Mouse (Mus musculus) small intestine, adult 2 months (tissue): ENCODE measurements around the gene Cntrob. TPM values are rescaled to one million over a fixed set of nuclear protein-coding genes. Genes with fewer than 3 reads are reported as not detected.

Source experiments
- H3K27ac ChIP-seq: fragments of 200-500 bp; 2 replicates; pipeline ENCODE4 v1.5.1; 2012; ENCODE audit warnings: low read depth, low read length, control low read depth, inconsistent platforms; ENCODE audit not compliant: insufficient read depth
- H3K27me3 ChIP-seq: fragments of 200-500 bp; 2 replicates; pipeline ENCODE4 v1.6.1; 2012; ENCODE audit warnings: mild to moderate bottlenecking, moderate library complexity, low read length, inconsistent platforms; ENCODE audit not compliant: control insufficient read depth, insufficient read depth
- H3K36me3 ChIP-seq: fragments of 200-500 bp; 2 replicates; pipeline ENCODE4 v1.6.1; 2012; ENCODE audit warnings: mild to moderate bottlenecking, low read length, control low read depth, inconsistent platforms; ENCODE audit not compliant: control insufficient read depth, insufficient read depth
- H3K4me1 ChIP-seq: fragments of 200-500 bp; 2 replicates; pipeline ENCODE4 v1.6.1; 2012; ENCODE audit warnings: low read length, inconsistent platforms, mixed read lengths; ENCODE audit not compliant: control insufficient read depth, insufficient read depth, insufficient read length
- H3K4me3 ChIP-seq: fragments of 200-500 bp; 2 replicates; pipeline ENCODE4 v1.5.1; 2012; ENCODE audit warnings: low read depth, mild to moderate bottlenecking, control low read depth, inconsistent platforms, low read length, moderate library complexity
- CTCF ChIP-seq: fragments of 200-500 bp; IDR thresholded peaks from 2 replicates; pipeline ENCODE4 v1.5.1; 2012; ENCODE audit warnings: low read depth, mild to moderate bottlenecking, control low read depth, inconsistent platforms, low read length, moderate library complexity, mixed read lengths; ENCODE audit not compliant: insufficient replicate concordance, insufficient read length; ENCODE audit errors: extremely low read depth
- POLR2A ChIP-seq: fragments of 200-500 bp; IDR thresholded peaks from 2 replicates; pipeline ENCODE4 v1.6.1; 2012; ENCODE audit warnings: low read depth, mild to moderate bottlenecking, control low read depth, inconsistent platforms, low read length, moderate library complexity
- WGBS: fragments of 180-500 bp; shearing (Covaris S2); methylation state at CpG from one replicate; pipeline ENCODE4 v1.1.7; 2018; 5-methylcytosine and 5-hydroxymethylcytosine counted together
- polyA plus RNA-seq: library from polyadenylated mRNA; depleted of rRNA; stranded (reverse); fragments of >200 nt; gene quantifications from 2 replicates; pipeline ENCODE4 v1.2.3, GENCODE M21; 2012; rRNA removed

The Cntrob gene
- polyA plus RNA-seq, 1 experiment, result 5.3 TPM

- WGBS, result 78% methylated on average over 5 of the region's 5 CpGs
- no peaks in the 10 kb centered on the region for H3K36me3 ChIP-seq
- TF ChIP-seq POLR2A (no peak), CTCF (no peak)
- H3K4me1 ChIP-seq, result no peaks in the 10 kb centered on the region
- H3K4me3 ChIP-seq, result no peak overlapping the region
- H3K27me3 ChIP-seq, result no peaks in the 10 kb centered on the region
- no peak overlapping the region for H3K27ac ChIP-seq
Observed at GRCm38 (mm10) chr11:69254808-69255207, 68.8 kb downstream of the Cntrob start.

- no peak for TF ChIP-seq CTCF
- no peak for TF ChIP-seq POLR2A
- Histone ChIP-seq H3K4me1 (no peaks in the 10 kb centered on the region), H3K27me3 (no peaks in the 10 kb centered on the region), H3K36me3 (no peaks in the 10 kb centered on the region), H3K27ac (no peak overlapping the region), H3K4me3 (no peak overlapping the region)
- 47% methylated on average over 9 of the region's 9 CpGs for WGBS
Observed at GRCm38 (mm10) chr11:69253131-69253530, 70.4 kb downstream of the Cntrob start.

- H3K4me1 ChIP-seq, result no peaks in the 10 kb centered on the region
- H3K27ac ChIP-seq, result no peak overlapping the region
- no peak overlapping the region for H3K4me3 ChIP-seq
- no peaks in the 10 kb centered on the region for H3K27me3 ChIP-seq
- WGBS, result 78% methylated on average over 7 of the region's 7 CpGs
- TF ChIP-seq CTCF (no peak), POLR2A (no peak)
- H3K36me3 ChIP-seq, result no peaks in the 10 kb centered on the region
Observed at GRCm38 (mm10) chr11:69251953-69252352, 71.6 kb downstream of the Cntrob start.

GRCm38 (mm10) chr11:69251135-69251842, 72.3 kb downstream of the Cntrob start:
- 54% methylated on average over 14 of the region's 14 CpGs for WGBS
- Histone ChIP-seq H3K4me3 (no peak overlapping the region), H3K4me1 (no peaks in the 10 kb centered on the region), H3K27me3 (no peaks in the 10 kb centered on the region), H3K36me3 (no peaks in the 10 kb centered on the region), H3K27ac (no peak overlapping the region)
- TF ChIP-seq CTCF (peak; percentile 62; the same call in 1 of the 2 replicates), POLR2A (no peak)

- Histone ChIP-seq H3K4me3 (no peak overlapping the region), H3K27ac (no peak overlapping the region), H3K36me3 (no peaks in the 10 kb centered on the region), H3K27me3 (no peaks in the 10 kb centered on the region), H3K4me1 (no peaks in the 10 kb centered on the region)
- TF ChIP-seq POLR2A (no peak), CTCF (no peak)
- 71% methylated on average over 5 of the region's 5 CpGs for whole genome bisulfite sequencing
Observed at GRCm38 (mm10) chr11:69250106-69250505, 73.5 kb downstream of the Cntrob start.

Other genes with a start within 250 kb of the Cntrob start
- 33.5 and 84.4 TPM in 2 replicates for gene Vamp2, start 235.3 kb downstream of the Cntrob start, polyA plus RNA-seq
- 5.4 and 13.9 TPM in 2 replicates for gene Per1, start 228.6 kb downstream of the Cntrob start, polyA plus RNA-seq
- gene Hes7, start 203.4 kb downstream of the Cntrob start, polyA plus RNA-seq, result 1.1 and 1.7 TPM in 2 replicates
- gene 9130213A22Rik, start 201.2 kb downstream of the Cntrob start, polyA plus RNA-seq, result 0.29 and 0.38 TPM in 2 replicates
- gene Aloxe3, start 197.9 kb downstream of the Cntrob start, polyA plus RNA-seq, result 0.13 and 1.2 TPM in 2 replicates
- gene Alox12b, start 166.8 kb downstream of the Cntrob start, polyA plus RNA-seq, result not detected in 2 replicates
- 0.15 TPM in 1 of 2 replicates, not detected in the other for gene Alox8, start 125.9 kb downstream of the Cntrob start, polyA plus RNA-seq
- not detected in 2 replicates for gene Gucy2e, start 86.7 kb downstream of the Cntrob start, polyA plus RNA-seq
- 22.9 and 31.7 TPM in 2 replicates for gene Trappc1, start 205 bp upstream of the Cntrob start, polyA plus RNA-seq
- gene Kcnab3, start 2.5 kb upstream of the Cntrob start, polyA plus RNA-seq, result 0.43 and 0.65 TPM in 2 replicates
- gene Rnf227, start 16.7 kb upstream of the Cntrob start, polyA plus RNA-seq, result 0.25 and 0.65 TPM in 2 replicates
- 86.3 and 240 TPM in 2 replicates for gene Chd3, start 45.6 kb upstream of the Cntrob start, polyA plus RNA-seq
- 129 and 163 TPM in 2 replicates for gene Naa38, start 71.7 kb upstream of the Cntrob start, polyA plus RNA-seq
- gene Cyb5d1, start 71.9 kb upstream of the Cntrob start, polyA plus RNA-seq, result 4.3 and 5.3 TPM in 2 replicates
- gene Tmem88, start 74.5 kb upstream of the Cntrob start, polyA plus RNA-seq, result 11.2 and 16.5 TPM in 2 replicates
- gene Kdm6b, start 89.9 kb upstream of the Cntrob start, polyA plus RNA-seq, result 13.5 and 35.4 TPM in 2 replicates
- 0.22 and 0.23 TPM in 2 replicates for gene Dnah2, start 225.3 kb upstream of the Cntrob start, polyA plus RNA-seq
- gene Efnb3, start 236.4 kb upstream of the Cntrob start, polyA plus RNA-seq, result 0.79 and 1.5 TPM in 2 replicates